Mouse (Mus musculus) MEL (cell line): Measurements from ENCODE around the gene Ppp1r32.

Experiments
- CTCF ChIP-seq, 3 experiments: IDR thresholded peaks in 2 of 3; conservative IDR thresholded peaks in 1 of 3; 2 replicates each; pipeline ENCODE4 v1.5.1; 2011 to 2012; ENCODE audit warnings: low read length in 3 of 3, low read depth in 2 of 3, mild to moderate bottlenecking in 2 of 3, improper control_type of control experiment in 1 of 3, inconsistent platforms in 1 of 3, mixed read lengths in 1 of 3, moderate library complexity in 1 of 3; ENCODE audit not compliant: control insufficient read depth in 1 of 3, insufficient read depth in 1 of 3, poor library complexity in 1 of 3, severe bottlenecking in 1 of 3
- E2F4 ChIP-seq: IDR thresholded peaks from 2 replicates; pipeline ENCODE4 v1.6.1; 2011; ENCODE audit warnings: low read depth, low read length, improper control_type of control experiment, borderline replicate concordance
- MAZ ChIP-seq: IDR thresholded peaks from 2 replicates; pipeline ENCODE4 v1.6.1; 2012; ENCODE audit warnings: low read depth, mild to moderate bottlenecking, inconsistent platforms, low read length, improper control_type of control experiment

DNA sequence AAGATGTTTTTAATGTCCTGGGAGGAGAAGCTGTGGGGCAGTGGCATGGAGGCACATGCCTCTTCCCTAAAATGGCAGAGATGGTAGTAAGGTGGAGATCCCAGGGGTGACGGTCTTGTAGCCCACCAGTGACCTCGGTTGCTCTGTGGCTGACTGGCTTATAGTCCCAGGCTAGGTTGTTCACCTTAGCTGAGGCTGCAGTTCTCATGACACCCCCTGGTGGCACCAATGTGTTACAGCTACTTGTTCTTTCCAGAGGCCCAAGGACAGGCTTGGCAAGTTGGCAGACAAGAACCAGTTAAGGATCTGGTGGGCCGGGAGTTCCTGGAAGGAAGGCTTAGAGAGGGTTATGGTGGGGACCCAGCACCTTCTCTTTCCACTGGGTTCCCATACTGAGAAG is 46.8 kb downstream of the Ppp1r32 start:
- TF ChIP-seq MAZ (no peak), E2F4 (no peak), CTCF (IDR thresholded peaks at IDR 0.05 in 2 of 3, conservative IDR thresholded peaks at IDR 0.05 in 1 of 3; ENCODE audit: control insufficient read depth in 1 of 3, insufficient read depth in 1 of 3, low read depth in 2 of 3, low read length in 3 of 3, poor library complexity in 1 of 3, severe bottlenecking in 1 of 3) (peak; percentile 70 to 74 (median 74))
